Mouse (Mus musculus): Measurements from ENCODE around the gene Rhox10. TPM values are rescaled to one million over a fixed set of nuclear protein-coding genes. Genes with fewer than 3 reads are reported as not detected.
"Not testable (repeated sequence)": the region's sequence is repeated elsewhere in the genome, so short reads cannot be mapped to it uniquely, and the experiment has no call there.

The Rhox10 gene
- total and polyA plus RNA-seq, 3 experiments, result not detected

DNA sequence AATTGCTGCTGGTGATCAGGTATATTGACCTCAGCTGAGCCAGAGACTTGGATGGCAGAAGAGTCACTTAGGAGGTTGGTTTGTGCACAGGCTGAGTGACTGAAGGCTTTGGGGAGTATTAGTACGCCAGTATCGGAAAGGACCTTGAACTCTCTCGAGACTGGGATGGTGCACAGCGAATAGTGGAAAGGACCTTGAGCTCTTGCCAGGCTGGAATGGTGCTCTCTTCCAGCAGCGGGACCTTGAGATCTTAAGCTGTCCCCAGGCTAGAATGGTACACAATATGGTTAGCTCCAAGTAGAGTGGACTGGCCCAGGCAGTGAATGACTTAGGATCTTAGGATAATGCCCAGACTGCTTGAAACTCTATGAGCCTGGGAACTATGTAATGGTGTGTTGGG lies 26.6 kb upstream of the Rhox10 start:
- H3K79me2 ChIP-seq (replicated peaks; ENCODE audit: control insufficient read depth, extremely low read depth, insufficient read depth, poor library complexity, severe bottlenecking), result no peaks in the 10 kb centered on the region
- H3K27me3 ChIP-seq (replicated peaks), result no peaks in the 10 kb centered on the region
- no peak for DNase-seq (ENCODE audit: extremely low read depth)
- no peak overlapping the region for H3K27ac ChIP-seq (ENCODE audit: insufficient read depth, low read depth)
- no peaks in the 10 kb centered on the region for H3K4me1 ChIP-seq (ENCODE audit: control insufficient read depth in 1 of 2, insufficient read depth in 2 of 2)
- in situ Hi-C loops (cut with MboI; ENCODE audit: low pct_ligation_motif_present, low pct_unique_long_range_greater_than_20kb, low sequenced_read_pairs) (no loop called here), dilution Hi-C loops (cut with MboI; ENCODE audit: extremely low pct_ligation_motif_present, extremely low pct_unique_long_range_greater_than_20kb, low sequenced_read_pairs) (no loop called here)
- H3K4me2 ChIP-seq (ENCODE audit: insufficient read depth, low read depth, poor library complexity, severe bottlenecking), result no peak overlapping the region
- H3K4me3 ChIP-seq (replicated peaks in 1 of 3; ENCODE audit: low read depth in 2 of 3, low read length in 2 of 3, poor library complexity in 1 of 3), result no peak overlapping the region
- H3K9me3 ChIP-seq (replicated peaks; ENCODE audit: low read length), result no peaks in the 10 kb centered on the region
- no peaks in the 10 kb centered on the region for H3K36me3 ChIP-seq (replicated peaks in 1 of 2; ENCODE audit: control insufficient read depth in 1 of 2, insufficient read depth in 1 of 2, low read length in 1 of 2)
- H3K9ac ChIP-seq (ENCODE audit: insufficient read depth, low read depth), result no peak overlapping the region
- TF ChIP-seq JUND (conservative IDR thresholded peaks at IDR 0.05; ENCODE audit: low read depth, low read length) (no peak), TCF12 (IDR thresholded peaks at IDR 0.05; ENCODE audit: low read depth, low read length) (no peak), KAT2A (IDR thresholded peaks at IDR 0.05; ENCODE audit: insufficient replicate concordance, low read length) (no peak), POLR2AphosphoS2 (IDR thresholded peaks at IDR 0.05; ENCODE audit: low read depth, low read length) (no peak), RCOR1 (conservative IDR thresholded peaks at IDR 0.05; ENCODE audit: low read depth, low read length) (no peak), NRF1 (IDR thresholded peaks at IDR 0.05; ENCODE audit: low read depth, low read length) (no peak), E2F4 (IDR thresholded peaks at IDR 0.05; ENCODE audit: insufficient replicate concordance, low read depth, low read length) (no peak), PAX5 (IDR thresholded peaks at IDR 0.05; ENCODE audit: low read length) (no peak), ELF1 (IDR thresholded peaks at IDR 0.05; ENCODE audit: low read depth, low read length) (no peak), CHD2 (IDR thresholded peaks at IDR 0.05; ENCODE audit: low read length) (no peak), POLR2A (IDR thresholded peaks at IDR 0.05; ENCODE audit: low read depth, low read length) (no peak), SMC3 (IDR thresholded peaks at IDR 0.05; ENCODE audit: low read depth, low read length) (no peak), MAFK (IDR thresholded peaks at IDR 0.05; ENCODE audit: insufficient replicate concordance, low read length) (no peak)

DNA sequence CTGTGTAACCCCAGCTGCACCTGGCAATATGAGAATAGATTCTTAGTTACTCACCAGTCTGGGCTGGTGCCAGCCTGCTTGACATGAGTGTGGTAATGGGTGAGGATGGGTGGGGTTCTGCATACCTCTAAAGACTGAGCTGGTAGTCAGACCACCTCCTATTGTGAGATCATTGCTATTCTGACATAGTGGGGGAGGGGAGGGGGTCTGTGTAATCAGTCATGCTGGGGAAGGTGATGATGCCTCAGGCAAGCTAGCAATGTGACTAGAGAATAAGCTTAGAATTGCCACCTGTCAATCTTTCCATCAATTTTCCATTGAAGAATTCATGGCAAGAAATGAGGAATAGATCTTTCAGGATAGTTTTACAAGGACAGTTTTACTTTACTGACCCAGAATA lies 23.3 kb upstream of the Rhox10 start, which contains the start of gene Btg1-ps2:
Btg1-ps2 (minus strand) TSS at position 101 of the 400 bp plus-strand sequence.
- H3K4me3 ChIP-seq (replicated peaks in 1 of 3; ENCODE audit: low read depth in 2 of 3, low read length in 2 of 3, poor library complexity in 1 of 3); H3K36me3 ChIP-seq (replicated peaks in 1 of 2; ENCODE audit: control insufficient read depth in 1 of 2, insufficient read depth in 1 of 2, low read length in 1 of 2); H3K9me3 ChIP-seq (replicated peaks; ENCODE audit: low read length); H3K79me2 ChIP-seq (replicated peaks; ENCODE audit: control insufficient read depth, extremely low read depth, insufficient read depth, poor library complexity, severe bottlenecking); dilution Hi-C loops (cut with MboI; ENCODE audit: extremely low pct_ligation_motif_present, extremely low pct_unique_long_range_greater_than_20kb, low sequenced_read_pairs); H3K4me1 ChIP-seq (ENCODE audit: control insufficient read depth in 1 of 2, insufficient read depth in 2 of 2); DNase-seq (ENCODE audit: extremely low read depth); in situ Hi-C loops (cut with MboI; ENCODE audit: low pct_ligation_motif_present, low pct_unique_long_range_greater_than_20kb, low sequenced_read_pairs); H3K27me3 ChIP-seq (replicated peaks); H3K9ac ChIP-seq (ENCODE audit: insufficient read depth, low read depth); H3K27ac ChIP-seq (ENCODE audit: insufficient read depth, low read depth); H3K4me2 ChIP-seq (ENCODE audit: insufficient read depth, low read depth, poor library complexity, severe bottlenecking): not testable (repeated sequence)

DNA sequence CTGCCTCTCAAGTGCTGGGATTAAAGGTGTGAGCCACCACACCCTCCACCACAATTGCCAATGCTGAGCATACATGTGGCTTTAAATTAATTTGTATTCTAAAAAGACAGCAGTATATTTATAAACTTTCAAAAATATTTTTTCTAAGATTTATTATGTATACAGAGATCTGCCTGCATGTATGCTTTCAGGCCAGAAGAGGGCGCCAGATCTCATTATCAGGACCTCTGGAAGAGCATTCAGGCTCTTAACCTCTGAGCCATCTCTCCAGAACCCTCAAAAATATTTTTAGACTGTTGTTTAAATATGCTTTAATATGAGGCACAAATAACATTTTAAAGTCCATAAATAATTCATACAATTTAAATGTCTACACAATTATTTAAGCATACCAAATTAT lies 4.7 kb upstream of the Rhox10 start:
- DNase-seq (ENCODE audit: extremely low read depth), result peak; percentile 24
- dilution Hi-C loops (cut with MboI; ENCODE audit: extremely low pct_ligation_motif_present, extremely low pct_unique_long_range_greater_than_20kb, low sequenced_read_pairs), result no loop called here

More for the DNA sequence above, 4.7 kb upstream of the Rhox10 start:
- Histone ChIP-seq H3K27ac (ENCODE audit: insufficient read depth, low read depth) (no peak overlapping the region), H3K79me2 (replicated peaks; ENCODE audit: control insufficient read depth, extremely low read depth, insufficient read depth, poor library complexity, severe bottlenecking) (no peaks in the 10 kb centered on the region), H3K9me3 (replicated peaks; ENCODE audit: low read length) (no peaks in the 10 kb centered on the region), H3K9ac (ENCODE audit: insufficient read depth, low read depth) (no peak overlapping the region), H3K4me2 (ENCODE audit: insufficient read depth, low read depth, poor library complexity, severe bottlenecking) (no peak overlapping the region), H3K4me3 (replicated peaks in 1 of 3; ENCODE audit: low read depth in 2 of 3, low read length in 2 of 3, poor library complexity in 1 of 3) (no peak overlapping the region), H3K27me3 (replicated peaks) (no peaks in the 10 kb centered on the region), H3K36me3 (replicated peaks in 1 of 2; ENCODE audit: control insufficient read depth in 1 of 2, insufficient read depth in 1 of 2, low read length in 1 of 2) (no peaks in the 10 kb centered on the region), H3K4me1 (ENCODE audit: control insufficient read depth in 1 of 2, insufficient read depth in 2 of 2) (no peaks in the 10 kb centered on the region)
- TF ChIP-seq NELFE (IDR thresholded peaks at IDR 0.05; ENCODE audit: low read depth, low read length) (no peak), MYC (IDR thresholded peaks at IDR 0.05; ENCODE audit: low read depth, low read length) (no peak), POLR2AphosphoS2 (IDR thresholded peaks at IDR 0.05; ENCODE audit: low read depth, low read length) (no peak), TBP (conservative IDR thresholded peaks at IDR 0.05; ENCODE audit: low read depth, low read length) (no peak), NRF1 (IDR thresholded peaks at IDR 0.05; ENCODE audit: low read depth, low read length) (no peak), E2F4 (IDR thresholded peaks at IDR 0.05; ENCODE audit: insufficient replicate concordance, low read depth, low read length) (no peak), RAD21 (IDR thresholded peaks at IDR 0.05; ENCODE audit: low read depth, low read length) (peak; percentile 44), CTCF (conservative IDR thresholded peaks at IDR 0.05 in 1 of 2, IDR thresholded peaks at IDR 0.05 in 1 of 2; ENCODE audit: low read depth in 2 of 2, low read length in 2 of 2) (peak in 1 of 2 experiments; percentile 61; a peak in 2 of 4 replicates), SIN3A (IDR thresholded peaks at IDR 0.05; ENCODE audit: low read length) (no peak), ETS1 (conservative IDR thresholded peaks at IDR 0.05; ENCODE audit: low read depth, low read length) (no peak), SMC3 (IDR thresholded peaks at IDR 0.05; ENCODE audit: low read depth, low read length) (peak; percentile 40)
- in situ Hi-C loops (cut with MboI; ENCODE audit: low pct_ligation_motif_present, low pct_unique_long_range_greater_than_20kb, low sequenced_read_pairs), result no loop called here
